Mouse (Mus musculus): Measurements from ENCODE around the gene Mical3. TPM values are rescaled to one million over a fixed set of nuclear protein-coding genes. Genes with fewer than 3 reads are reported as not detected.

Mical3 gene
- polyA plus RNA-seq, 1 experiment from 2014 or later = 37.0 TPM

GRCm38 (mm10) chr6:120995541-120995940 lies 135.3 kb downstream of the Mical3 start:
- Histone ChIP-seq H3K9ac (ENCODE audit: low read depth, low read length) (no peak overlapping the region), H3K4me2 (ENCODE audit: low read length) (no peak overlapping the region), H3K4me1 (ENCODE audit: control insufficient read depth, insufficient read depth, low read length) (no peaks in the 10 kb centered on the region), H3K27ac (ENCODE audit: low read length) (no peak overlapping the region), H3K36me3 (ENCODE audit: control insufficient read depth, insufficient read depth, low read length) (no peaks in the 10 kb centered on the region; the same call in 1 of the 2 replicates), H3K27me3 (ENCODE audit: control insufficient read depth, insufficient read depth, low read depth, low read length) (no peaks in the 10 kb centered on the region), H3K9me3 (replicated peaks; ENCODE audit: control insufficient read depth, low read length, poor library complexity, severe bottlenecking) (no peaks in the 10 kb centered on the region), H3K4me3 (ENCODE audit: low read depth, low read length) (no peak overlapping the region)
- WGBS = 89% methylated on average over 9 of the region's 9 CpGs
- no peak for ATAC-seq

GRCm38 (mm10) chr6:120991857-120992256 lies 138.9 kb downstream of the Mical3 start:
- ATAC-seq = no peak
- Histone ChIP-seq H3K27me3 (ENCODE audit: control insufficient read depth, insufficient read depth, low read depth, low read length) (no peaks in the 10 kb centered on the region), H3K4me1 (ENCODE audit: control insufficient read depth, insufficient read depth, low read length) (no peaks in the 10 kb centered on the region), H3K4me2 (ENCODE audit: low read length) (no peak overlapping the region), H3K4me3 (ENCODE audit: low read depth, low read length) (no peak overlapping the region), H3K36me3 (ENCODE audit: control insufficient read depth, insufficient read depth, low read length) (no peaks in the 10 kb centered on the region; the same call in 1 of the 2 replicates), H3K9me3 (replicated peaks; ENCODE audit: control insufficient read depth, low read length, poor library complexity, severe bottlenecking) (no peaks in the 10 kb centered on the region), H3K27ac (ENCODE audit: low read length) (no peak overlapping the region), H3K9ac (ENCODE audit: low read depth, low read length) (no peak overlapping the region)
- WGBS = 90% methylated on average over 6 of the region's 6 CpGs

GRCm38 (mm10) chr6:120987571-120988084 lies 143.2 kb downstream of the Mical3 start:
- Histone ChIP-seq H3K27me3 (ENCODE audit: control insufficient read depth, insufficient read depth, low read depth, low read length) (no peaks in the 10 kb centered on the region), H3K4me2 (ENCODE audit: low read length) (no peak overlapping the region), H3K9ac (ENCODE audit: low read depth, low read length) (no peak overlapping the region), H3K4me3 (ENCODE audit: low read depth, low read length) (no peak overlapping the region), H3K27ac (ENCODE audit: low read length) (peak overlapping the region; percentile 13; the same call in 1 of the 2 replicates), H3K9me3 (replicated peaks; ENCODE audit: control insufficient read depth, low read length, poor library complexity, severe bottlenecking) (no peaks in the 10 kb centered on the region), H3K4me1 (ENCODE audit: control insufficient read depth, insufficient read depth, low read length) (no peaks in the 10 kb centered on the region), H3K36me3 (ENCODE audit: control insufficient read depth, insufficient read depth, low read length) (0 out of 2 replicates have a peak, but pooled peaks cover 3% of the 10 kb centered on the region)
- WGBS = 47% methylated on average over 10 of the region's 10 CpGs
- 0 out of 2 replicates have a peak, but pooled peaks have one; percentile 13 for ATAC-seq

- Histone ChIP-seq H3K9me3 (replicated peaks; ENCODE audit: control insufficient read depth, low read length, poor library complexity, severe bottlenecking) (no peaks in the 10 kb centered on the region), H3K36me3 (ENCODE audit: control insufficient read depth, insufficient read depth, low read length) (peaks cover 7% of the 10 kb centered on the region; the same call in 1 of the 2 replicates), H3K27ac (ENCODE audit: low read length) (peak overlapping the region; percentile 13; the same call in 1 of the 2 replicates), H3K4me2 (ENCODE audit: low read length) (no peak overlapping the region), H3K4me1 (ENCODE audit: control insufficient read depth, insufficient read depth, low read length) (no peaks in the 10 kb centered on the region), H3K9ac (ENCODE audit: low read depth, low read length) (no peak overlapping the region), H3K27me3 (ENCODE audit: control insufficient read depth, insufficient read depth, low read depth, low read length) (no peaks in the 10 kb centered on the region), H3K4me3 (ENCODE audit: low read depth, low read length) (no peak overlapping the region)
- WGBS = 86% methylated on average over 10 of the region's 10 CpGs
- ATAC-seq = no peak
Measured at GRCm38 (mm10) chr6:120987164-120987563, 143.6 kb downstream of the Mical3 start.

GRCm38 (mm10) chr6:120986172-120986571 lies 144.6 kb downstream of the Mical3 start:
- no peak for ATAC-seq
- 79% methylated on average over 3 of the region's 3 CpGs for WGBS
- no peaks in the 10 kb centered on the region for H3K27me3 ChIP-seq (ENCODE audit: control insufficient read depth, insufficient read depth, low read depth, low read length)
- H3K36me3 ChIP-seq (ENCODE audit: control insufficient read depth, insufficient read depth, low read length) = peaks cover 12% of the 10 kb centered on the region
- H3K4me1 ChIP-seq (ENCODE audit: control insufficient read depth, insufficient read depth, low read length) = no peaks in the 10 kb centered on the region
- H3K9ac ChIP-seq (ENCODE audit: low read depth, low read length) = no peak overlapping the region
- no peak overlapping the region for H3K27ac ChIP-seq (ENCODE audit: low read length)
- no peak overlapping the region for H3K4me2 ChIP-seq (ENCODE audit: low read length)
- H3K9me3 ChIP-seq (replicated peaks; ENCODE audit: control insufficient read depth, low read length, poor library complexity, severe bottlenecking) = no peaks in the 10 kb centered on the region
- H3K4me3 ChIP-seq (ENCODE audit: low read depth, low read length) = no peak overlapping the region

- Histone ChIP-seq H3K4me3 (ENCODE audit: low read depth, low read length) (no peak overlapping the region), H3K9ac (ENCODE audit: low read depth, low read length) (no peak overlapping the region), H3K27me3 (ENCODE audit: control insufficient read depth, insufficient read depth, low read depth, low read length) (no peaks in the 10 kb centered on the region), H3K9me3 (replicated peaks; ENCODE audit: control insufficient read depth, low read length, poor library complexity, severe bottlenecking) (no peaks in the 10 kb centered on the region), H3K36me3 (ENCODE audit: control insufficient read depth, insufficient read depth, low read length) (peaks cover 18% of the 10 kb centered on the region), H3K27ac (ENCODE audit: low read length) (no peak overlapping the region), H3K4me1 (ENCODE audit: control insufficient read depth, insufficient read depth, low read length) (no peaks in the 10 kb centered on the region; the same call in 1 of the 2 replicates), H3K4me2 (ENCODE audit: low read length) (no peak overlapping the region)
- ATAC-seq = no peak
- 96% methylated on average over 13 of the region's 13 CpGs for WGBS
Measured at GRCm38 (mm10) chr6:120982314-120982713, 148.5 kb downstream of the Mical3 start.

- Histone ChIP-seq H3K4me1 (ENCODE audit: control insufficient read depth, insufficient read depth, low read length) (no peaks in the 10 kb centered on the region; the same call in 1 of the 2 replicates), H3K4me2 (ENCODE audit: low read length) (no peak overlapping the region), H3K27ac (ENCODE audit: low read length) (no peak overlapping the region), H3K36me3 (ENCODE audit: control insufficient read depth, insufficient read depth, low read length) (peaks cover 18% of the 10 kb centered on the region), H3K4me3 (ENCODE audit: low read depth, low read length) (no peak overlapping the region), H3K27me3 (ENCODE audit: control insufficient read depth, insufficient read depth, low read depth, low read length) (no peaks in the 10 kb centered on the region), H3K9me3 (replicated peaks; ENCODE audit: control insufficient read depth, low read length, poor library complexity, severe bottlenecking) (no peaks in the 10 kb centered on the region), H3K9ac (ENCODE audit: low read depth, low read length) (no peak overlapping the region)
- 67% methylated on average over 6 of the region's 6 CpGs for WGBS
- ATAC-seq = no peak
Measured at GRCm38 (mm10) chr6:120981537-120981936, 149.3 kb downstream of the Mical3 start.

GRCm38 (mm10) chr6:120978019-120978621 lies 152.7 kb downstream of the Mical3 start:
- H3K4me3 ChIP-seq (ENCODE audit: low read depth, low read length) = no peak overlapping the region
- no peak overlapping the region for H3K4me2 ChIP-seq (ENCODE audit: low read length)
- peaks cover 14% of the 10 kb centered on the region for H3K36me3 ChIP-seq (ENCODE audit: control insufficient read depth, insufficient read depth, low read length)
- H3K9ac ChIP-seq (ENCODE audit: low read depth, low read length) = no peak overlapping the region
- H3K4me1 ChIP-seq (ENCODE audit: control insufficient read depth, insufficient read depth, low read length) = no peaks in the 10 kb centered on the region; the same call in 1 of the 2 replicates
- no peaks in the 10 kb centered on the region for H3K9me3 ChIP-seq (replicated peaks; ENCODE audit: control insufficient read depth, low read length, poor library complexity, severe bottlenecking)
- 58% methylated on average over 18 of the region's 18 CpGs for WGBS
- no peak overlapping the region for H3K27ac ChIP-seq (ENCODE audit: low read length)
- 0 out of 2 replicates have a peak, but pooled peaks have one; percentile 31 for ATAC-seq
- no peaks in the 10 kb centered on the region for H3K27me3 ChIP-seq (ENCODE audit: control insufficient read depth, insufficient read depth, low read depth, low read length)

- H3K27ac ChIP-seq (ENCODE audit: low read length) = 0 out of 2 replicates have a peak overlapping the region, but pooled peaks have one; percentile 35
- no peaks in the 10 kb centered on the region for H3K27me3 ChIP-seq (ENCODE audit: control insufficient read depth, insufficient read depth, low read depth, low read length)
Measured at GRCm38 (mm10) chr6:120976991-120977390, 153.8 kb downstream of the Mical3 start.

More at GRCm38 (mm10) chr6:120976991-120977390, 153.8 kb downstream of the Mical3 start:
- WGBS = 48% methylated on average over 11 of the region's 11 CpGs
- Histone ChIP-seq H3K36me3 (ENCODE audit: control insufficient read depth, insufficient read depth, low read length) (peaks cover 17% of the 10 kb centered on the region), H3K9ac (ENCODE audit: low read depth, low read length) (no peak overlapping the region), H3K4me3 (ENCODE audit: low read depth, low read length) (no peak overlapping the region), H3K4me2 (ENCODE audit: low read length) (no peak overlapping the region), H3K9me3 (replicated peaks; ENCODE audit: control insufficient read depth, low read length, poor library complexity, severe bottlenecking) (no peaks in the 10 kb centered on the region), H3K4me1 (ENCODE audit: control insufficient read depth, insufficient read depth, low read length) (no peaks in the 10 kb centered on the region; the same call in 1 of the 2 replicates)
- ATAC-seq = peak; percentile 40

Measured in midbrain, embryonic 16.5 days (tissue).